Mouse (Mus musculus) adrenal gland (tissue): ENCODE data around the gene Pold4.
"Not testable (repeated sequence)": the region's sequence is repeated elsewhere in the genome, so short reads cannot be mapped to it uniquely, and the experiment has no call there.

Experiments used
- intact Hi-C: fragments of 180-260 bp; cut with DNase I; formaldehyde crosslinking; loops from one replicate; pipeline ENCODE4 v1.15.1; 2025

The Pold4 gene

GRCm38 (mm10) chr19:4227894-4228678 is 3.6 kb upstream of the Pold4 start:
- intact Hi-C loops: loop anchor here (1.0 kb wide), 1 partner anchor 21 kb away; no protein-coding TSS in a partner anchor

- intact Hi-C loops: loop anchor here (1.0 kb wide), 1 partner anchor 22 kb away; no protein-coding TSS in a partner anchor
These were observed 2.8 kb upstream of the Pold4 start for GRCm38 (mm10) chr19:4228891-4229290.

- intact Hi-C loops: no loop called here
These were observed 2.1 kb upstream of the Pold4 start for GRCm38 (mm10) chr19:4229451-4230076.

GRCm38 (mm10) chr19:4230415-4230814 is 1.3 kb upstream of the Pold4 start:
- intact Hi-C loops: no loop called here

GRCm38 (mm10) chr19:4232186-4232572 is 480 bp downstream of the Pold4 start:
- intact Hi-C loops: no loop called here

- intact Hi-C loops: no loop called here
These were observed 952 bp downstream of the Pold4 start for GRCm38 (mm10) chr19:4232651-4233050.

- intact Hi-C loops: no loop called here
These were observed 2.8 kb downstream of the Pold4 start for GRCm38 (mm10) chr19:4234548-4234947.

GRCm38 (mm10) chr19:4240247-4240668 is 8.6 kb downstream of the Pold4 start:
- intact Hi-C loops: loop anchor here (5.0 kb wide), 1 partner anchor 33 kb away; no protein-coding TSS in a partner anchor

GRCm38 (mm10) chr19:4242416-4242815 is 10.7 kb downstream of the Pold4 start:
- intact Hi-C loops: loop anchor here (5.0 kb wide), 1 partner anchor 35 kb away; no protein-coding TSS in a partner anchor

GRCm38 (mm10) chr19:4244775-4245174 is 13.1 kb downstream of the Pold4 start:
- intact Hi-C loops: loop anchor here (5.0 kb wide), 1 partner anchor 37 kb away; no protein-coding TSS in a partner anchor

- intact Hi-C loops: no loop called here
These were observed 15.3 kb downstream of the Pold4 start for GRCm38 (mm10) chr19:4247010-4247409.

GRCm38 (mm10) chr19:4248683-4249082 is 17.0 kb downstream of the Pold4 start:
- intact Hi-C loops: not testable (repeated sequence)

GRCm38 (mm10) chr19:4254230-4254629 is 22.5 kb downstream of the Pold4 start:
- intact Hi-C loops: no loop called here

- intact Hi-C loops: loop anchor here (1.0 to 5.0 kb wide), 2 partner anchors 55 to 162 kb away; no protein-coding TSS in a partner anchor
These were observed 24.0 kb downstream of the Pold4 start for GRCm38 (mm10) chr19:4255583-4256162.

- intact Hi-C loops: loop anchor here (5.0 kb wide), 1 partner anchor 160 kb away; no protein-coding TSS in a partner anchor
These were observed 25.7 kb downstream of the Pold4 start for GRCm38 (mm10) chr19:4257216-4257896.

GRCm38 (mm10) chr19:4257897-4258252 is 26.2 kb downstream of the Pold4 start:
- intact Hi-C loops: loop anchor here (5.0 kb wide), 1 partner anchor 159 kb away; no protein-coding TSS in a partner anchor

- intact Hi-C loops: no loop called here
These were observed 29.5 kb downstream of the Pold4 start for GRCm38 (mm10) chr19:4261038-4261698.

- intact Hi-C loops: no loop called here
These were observed 31.1 kb downstream of the Pold4 start for GRCm38 (mm10) chr19:4262756-4263155.

- intact Hi-C loops: no loop called here
These were observed 32.0 kb downstream of the Pold4 start for GRCm38 (mm10) chr19:4263702-4264101.

- intact Hi-C loops: no loop called here
These were observed 32.6 kb downstream of the Pold4 start for GRCm38 (mm10) chr19:4264171-4264780.
